Mouse (Mus musculus): ENCODE measurements around the gene Emc3.

DNA sequence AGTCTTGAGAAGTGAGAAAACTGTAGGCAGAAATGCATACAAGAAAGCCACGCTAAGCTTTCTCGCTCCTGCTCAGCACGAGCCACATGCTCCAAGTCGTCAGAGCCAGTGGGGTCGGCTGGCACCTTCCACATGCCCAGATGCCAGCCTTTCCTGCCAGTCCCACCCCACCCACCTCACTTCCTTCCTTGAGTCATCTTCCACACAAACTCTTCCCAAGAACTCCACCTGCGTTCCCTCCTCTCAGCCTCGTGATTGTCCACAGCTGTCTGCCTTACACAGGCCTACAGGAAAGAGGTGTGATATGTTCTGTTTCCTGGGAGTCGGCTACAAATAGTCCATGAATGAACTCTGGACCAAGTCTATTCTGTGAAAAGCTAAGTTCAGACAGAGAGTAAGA lies 8.0 kb downstream of the Emc3 start:
- TF ChIP-seq EP300 (IDR thresholded peaks at IDR 0.05; ENCODE audit: insufficient read depth, low read depth, low read length) (no peak), CTCF (IDR thresholded peaks at IDR 0.05; ENCODE audit: low read depth, low read length) (no peak)

Data from ES-Bruce4 (cell line).